Mouse (Mus musculus): Measurements from ENCODE around the gene Fam189b.
"Not testable (repeated sequence)": the region's sequence is repeated elsewhere in the genome, so short reads cannot be mapped to it uniquely, and the experiment has no call there.

Gene Fam189b

GRCm38 (mm10) chr3:89183058-89183958 is at the start of gene Fam189b:
Gene Fam189b, plus strand, starts transcription at chr3:89183143.
- peak; percentile 94 for DNase-seq

GRCm38 (mm10) chr3:89133752-89134151 is 49.2 kb upstream of the Fam189b start:
- no peak for DNase-seq

GRCm38 (mm10) chr3:89135958-89136357 is 47.0 kb upstream of the Fam189b start, which contains the start of gene Pklr:
Gene Pklr, plus strand, starts transcription at chr3:89136142.
- DNase-seq: no peak

GRCm38 (mm10) chr3:89136365-89136764 is 46.6 kb upstream of the Fam189b start:
- DNase-seq: no peak

- DNase-seq: no peak
Measured at GRCm38 (mm10) chr3:89144821-89145220, 38.1 kb upstream of the Fam189b start.

- DNase-seq: no peak
Measured at GRCm38 (mm10) chr3:89145566-89145965, 37.4 kb upstream of the Fam189b start.

- no peak for DNase-seq
Measured at GRCm38 (mm10) chr3:89147101-89147978, 35.6 kb upstream of the Fam189b start.

- DNase-seq: no peak
Measured at GRCm38 (mm10) chr3:89147979-89148311, 35.0 kb upstream of the Fam189b start.

GRCm38 (mm10) chr3:89148567-89148966 is 34.4 kb upstream of the Fam189b start:
- no peak for DNase-seq

- DNase-seq: no peak
Measured at GRCm38 (mm10) chr3:89152084-89152835, 30.7 kb upstream of the Fam189b start.

GRCm38 (mm10) chr3:89156951-89157350 is 26.0 kb upstream of the Fam189b start:
- DNase-seq: no peak

- peak; percentile 27 for DNase-seq
Measured at GRCm38 (mm10) chr3:89158651-89159050, 24.3 kb upstream of the Fam189b start.

GRCm38 (mm10) chr3:89159211-89159610 is 23.7 kb upstream of the Fam189b start:
- peak; percentile 21 for DNase-seq

- DNase-seq: peak; percentile 52
Measured at GRCm38 (mm10) chr3:89159616-89160344, 23.2 kb upstream of the Fam189b start, which contains the start of gene Hcn3. Gene Hcn3, minus strand, starts transcription at chr3:89160196.

GRCm38 (mm10) chr3:89161207-89161606 is 21.7 kb upstream of the Fam189b start:
- DNase-seq: not testable (repeated sequence)

GRCm38 (mm10) chr3:89161786-89162185 is 21.2 kb upstream of the Fam189b start:
- no peak for DNase-seq

GRCm38 (mm10) chr3:89163123-89163522 is 19.8 kb upstream of the Fam189b start:
- no peak for DNase-seq

- no peak for DNase-seq
Measured at GRCm38 (mm10) chr3:89163643-89164245, 19.2 kb upstream of the Fam189b start.

- peak; percentile 93 for DNase-seq
Measured at GRCm38 (mm10) chr3:89164506-89165267, 18.3 kb upstream of the Fam189b start, which contains the start of gene Clk2. Gene Clk2, plus strand, starts transcription at chr3:89164795.

GRCm38 (mm10) chr3:89165268-89165870 is 17.6 kb upstream of the Fam189b start:
- DNase-seq: no peak

Measured in right cerebral cortex, postnatal 25 days (tissue).